Mouse (Mus musculus) heart, postnatal 0 days (tissue): ENCODE results near the gene Prkg1. TPM values are rescaled to one million over a fixed set of nuclear protein-coding genes. Genes with fewer than 3 reads are reported as not detected.
A peak's percentile ranks its signal among the peaks of the same experiment; 100 is the strongest.

Experiments used
- ATAC-seq: fragments of 200-750 bp; cut with Nextera tagmentation; 2 replicates; pipeline ENCODE4 v1.8.0; 2017; ENCODE audit warnings: low read depth, moderate number of reproducible peaks, moderate library complexity; ENCODE audit not compliant: insufficient read depth
- DNase-seq: peaks from one replicate; pipeline ENCODE4 v3.0.0-alpha.2; 2016; ENCODE audit warnings: low spot score
- H3K27ac ChIP-seq: fragments of 300-500 bp; sonication (generic); 2 replicates; pipeline ENCODE4 v1.5.1; 2014; ENCODE audit warnings: low read depth, mild to moderate bottlenecking
- H3K27me3 ChIP-seq: fragments of 300-500 bp; sonication (generic); 2 replicates; pipeline ENCODE4 v1.6.1; 2014; ENCODE audit warnings: low read length, mixed read lengths; ENCODE audit not compliant: control insufficient read depth, insufficient read depth
- H3K36me3 ChIP-seq: fragments of 300-500 bp; sonication (generic); replicated peaks from 2 replicates; pipeline ENCODE4 v1.6.1; 2014; ENCODE audit warnings: low read length, mixed read lengths; ENCODE audit not compliant: control insufficient read depth, insufficient read depth
- H3K4me1 ChIP-seq: fragments of 300-500 bp; sonication (generic); 2 replicates; pipeline ENCODE4 v1.6.1; 2014; ENCODE audit warnings: antibody characterized with exemption; ENCODE audit not compliant: control insufficient read depth, insufficient read depth
- H3K4me2 ChIP-seq: fragments of 300-500 bp; sonication (generic); 2 replicates; pipeline ENCODE4 v1.6.1; 2014; ENCODE audit warnings: low read depth, mild to moderate bottlenecking, low read length, moderate library complexity
- H3K4me3 ChIP-seq: fragments of 300-500 bp; sonication (generic); 2 replicates; pipeline ENCODE4 v1.5.1; 2014; ENCODE audit warnings: low read depth, low read length
- H3K9ac ChIP-seq: fragments of 300-500 bp; sonication (generic); replicated peaks from 2 replicates; pipeline ENCODE4 v1.6.1; 2014; ENCODE audit warnings: low read depth, low read length, mixed read lengths
- H3K9me3 ChIP-seq: fragments of 300-500 bp; sonication (generic); replicated peaks from 2 replicates; pipeline ENCODE4 v1.6.1; 2016; ENCODE audit warnings: low read length; ENCODE audit not compliant: control insufficient read depth
- CTCF ChIP-seq: IDR thresholded peaks from 2 replicates; pipeline ENCODE4 v1.5.1; 2016; ENCODE audit warnings: antibody characterized with exemption, control low read depth, low read depth
- EP300 ChIP-seq: IDR thresholded peaks from 2 replicates; pipeline ENCODE4 v1.6.1; 2016; ENCODE audit warnings: antibody characterized with exemption, low read depth
- WGBS: fragments of 180-500 bp; shearing (Covaris S2); extraction: QIAGEN DNeasy Blood & Tissue Kit; methylation state at CpG from one replicate; pipeline ENCODE4 v1.1.7; 2014; 5-methylcytosine and 5-hydroxymethylcytosine counted together
- polyA plus RNA-seq: library from polyadenylated mRNA; unstranded; fragments of >200 nt; fragmentation: Nextera tagmentation; extraction: Ambion mirVana; gene quantifications from 2 replicates; pipeline ENCODE4 v1.2.1, GENCODE M21; 2015
- total RNA-seq: library from RNA; depleted of rRNA; stranded (reverse); fragments of >200 nt; gene quantifications from 2 replicates; pipeline ENCODE4 v1.2.3, GENCODE M21; 2014; ENCODE audit warnings: low replicate concordance

Gene Prkg1
- total and polyA plus RNA-seq, 2 experiments from 2014 or later: 4.5 to 14.6 TPM

DNA sequence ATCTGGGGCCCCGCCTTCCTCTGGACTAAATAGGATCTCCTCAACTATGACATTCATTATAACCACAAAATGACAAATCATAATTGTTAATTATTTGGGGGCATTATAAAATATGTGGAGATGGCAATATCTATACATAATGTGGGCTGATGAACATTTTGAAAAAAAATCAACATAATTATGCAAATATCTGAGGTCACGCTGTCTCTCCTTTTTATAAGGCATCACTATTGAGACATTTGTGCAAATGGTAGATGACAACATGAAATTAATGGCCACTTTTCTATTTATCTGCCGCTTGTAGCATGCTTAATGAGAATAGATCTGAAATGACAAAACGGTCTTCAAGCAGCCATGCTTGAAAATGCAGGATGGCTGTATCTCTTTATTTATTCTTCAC lies 782.4 kb downstream of the Prkg1 start:
- Histone ChIP-seq H3K36me3 (no peaks in the 10 kb centered on the region), H3K4me3 (no peak overlapping the region), H3K9me3 (no peaks in the 10 kb centered on the region), H3K4me1 (no peaks in the 10 kb centered on the region), H3K27ac (no peak overlapping the region), H3K27me3 (no peaks in the 10 kb centered on the region), H3K9ac (no peak overlapping the region), H3K4me2 (no peak overlapping the region)
- 87% methylated on average over 4 of the region's 4 CpGs for WGBS
- TF ChIP-seq EP300: no peak
- TF ChIP-seq CTCF: no peak
- DNase-seq: no peak
- ATAC-seq: no peak

DNA sequence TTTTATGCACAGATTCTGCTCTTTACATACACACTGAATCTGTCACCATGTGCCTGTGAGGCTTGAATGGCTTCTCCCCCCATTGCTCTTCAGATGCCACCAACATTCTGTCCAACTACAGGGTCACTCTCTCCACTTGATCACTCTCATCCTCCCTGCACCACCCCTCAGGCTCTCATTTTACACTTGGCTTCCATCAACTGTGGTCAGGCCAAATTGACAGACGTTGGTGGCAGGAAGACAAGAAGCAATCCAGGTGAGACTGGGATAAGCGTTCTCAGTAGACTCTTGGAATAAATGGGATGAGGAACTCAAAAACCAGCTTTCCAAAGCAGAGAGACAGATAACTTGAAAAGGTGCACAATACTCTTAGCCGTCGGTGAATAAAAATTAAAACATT lies 786.7 kb downstream of the Prkg1 start:
- Histone ChIP-seq H3K27me3 (no peaks in the 10 kb centered on the region), H3K27ac (no peak overlapping the region), H3K9ac (no peak overlapping the region), H3K4me3 (no peak overlapping the region), H3K36me3 (no peaks in the 10 kb centered on the region), H3K4me1 (no peaks in the 10 kb centered on the region), H3K9me3 (no peaks in the 10 kb centered on the region), H3K4me2 (no peak overlapping the region)
- no peak for ATAC-seq
- no peak for DNase-seq
- WGBS: 80% methylated on average over 4 of the region's 4 CpGs
- TF ChIP-seq CTCF (no peak), EP300 (no peak)

GRCm38 (mm10) chr19:30950610-30951009 lies 814.2 kb downstream of the Prkg1 start:
- Histone ChIP-seq H3K4me2 (no peak overlapping the region), H3K4me1 (no peaks in the 10 kb centered on the region), H3K9ac (no peak overlapping the region), H3K4me3 (no peak overlapping the region), H3K27ac (no peak overlapping the region), H3K9me3 (no peaks in the 10 kb centered on the region), H3K36me3 (no peaks in the 10 kb centered on the region), H3K27me3 (no peaks in the 10 kb centered on the region)
- no peak for TF ChIP-seq EP300
- TF ChIP-seq CTCF: no peak
- DNase-seq: no peak
- no peak for ATAC-seq
- 80% methylated on average over 3 of the region's 3 CpGs for WGBS

- H3K27me3 ChIP-seq: no peaks in the 10 kb centered on the region
- no peak overlapping the region for H3K4me3 ChIP-seq
- H3K9me3 ChIP-seq: no peaks in the 10 kb centered on the region
- no peak overlapping the region for H3K27ac ChIP-seq
- TF ChIP-seq EP300: no peak
- TF ChIP-seq CTCF: no peak
- DNase-seq: no peak
- 55% methylated on average over 1 of the region's 1 CpGs for WGBS
- H3K4me2 ChIP-seq: no peak overlapping the region
- ATAC-seq: no peak
- no peak overlapping the region for H3K9ac ChIP-seq
- H3K4me1 ChIP-seq: no peaks in the 10 kb centered on the region
- no peaks in the 10 kb centered on the region for H3K36me3 ChIP-seq
Measured at GRCm38 (mm10) chr19:30948202-30948601, 816.6 kb downstream of the Prkg1 start.

- WGBS: 26% methylated on average over 5 of the region's 5 CpGs
- H3K9me3 ChIP-seq: no peaks in the 10 kb centered on the region
- no peaks in the 10 kb centered on the region for H3K36me3 ChIP-seq
- no peak overlapping the region for H3K4me3 ChIP-seq
- H3K27ac ChIP-seq: no peak overlapping the region
- H3K27me3 ChIP-seq: no peaks in the 10 kb centered on the region
- DNase-seq (peak; percentile 21), ATAC-seq (peak; percentile 36; the same call in 1 of the 2 replicates)
- no peak overlapping the region for H3K9ac ChIP-seq
- no peak overlapping the region for H3K4me2 ChIP-seq
- TF ChIP-seq CTCF (no peak), EP300 (no peak)
- H3K4me1 ChIP-seq: no peaks in the 10 kb centered on the region
Measured at GRCm38 (mm10) chr19:30942369-30942992, 822.4 kb downstream of the Prkg1 start.

- no peak overlapping the region for H3K27ac ChIP-seq
- TF ChIP-seq EP300 (no peak), CTCF (no peak)
- DNase-seq (no peak), ATAC-seq (no peak)
- no peaks in the 10 kb centered on the region for H3K27me3 ChIP-seq
- H3K4me2 ChIP-seq: no peak overlapping the region
- no peaks in the 10 kb centered on the region for H3K4me1 ChIP-seq
- H3K36me3 ChIP-seq: no peaks in the 10 kb centered on the region
- no peak overlapping the region for H3K4me3 ChIP-seq
- 61% methylated on average over 2 of the region's 2 CpGs for WGBS
- H3K9ac ChIP-seq: no peak overlapping the region
- no peaks in the 10 kb centered on the region for H3K9me3 ChIP-seq
Measured at GRCm38 (mm10) chr19:30938058-30938457, 826.8 kb downstream of the Prkg1 start.
